Mouse (Mus musculus) thymus, postnatal 10 days (tissue): ENCODE results near the gene Akna.
A peak's percentile ranks its signal among the peaks of the same experiment; 100 is the strongest.

ENCODE experiments used
- DNase-seq, 2 experiments: peaks; one replicate each; pipeline ENCODE4 v3.0.0; 2021; ENCODE audit warnings: low spot score in 2 of 2

The Akna gene

GRCm38 (mm10) chr4:63403040-63403959 is at the start of gene Akna:
TSS of gene Akna (minus strand) at chr4:63403354.
- peak; percentile 84 for DNase-seq

GRCm38 (mm10) chr4:63452555-63452954 is 49.4 kb upstream of the Akna start:
- DNase-seq, result no peak

DNA sequence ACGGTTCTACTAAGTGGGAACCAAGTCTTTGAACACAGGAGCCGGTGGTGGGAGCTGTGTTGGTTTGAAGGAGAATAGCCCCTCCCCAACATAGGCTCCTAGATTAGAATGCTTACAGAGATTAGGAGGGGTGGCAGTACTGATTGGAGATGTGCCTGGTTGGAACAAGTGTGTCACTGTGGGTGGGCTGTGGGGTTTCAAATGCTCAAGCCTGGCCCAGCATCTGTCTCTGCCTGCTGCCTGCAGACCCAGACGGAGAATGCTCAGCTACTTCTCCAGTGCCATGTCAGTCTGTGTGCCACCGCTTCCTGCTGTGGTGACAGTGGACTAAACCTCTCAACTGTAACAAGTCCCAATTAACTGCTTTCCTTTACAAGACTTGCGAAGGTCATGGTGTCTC is 47.4 kb upstream of the Akna start:
- DNase-seq, result no peak

GRCm38 (mm10) chr4:63444362-63445066 is 41.4 kb upstream of the Akna start:
- no peak for DNase-seq

- DNase-seq, result no peak
These were observed 39.9 kb upstream of the Akna start for GRCm38 (mm10) chr4:63443101-63443500.

DNA sequence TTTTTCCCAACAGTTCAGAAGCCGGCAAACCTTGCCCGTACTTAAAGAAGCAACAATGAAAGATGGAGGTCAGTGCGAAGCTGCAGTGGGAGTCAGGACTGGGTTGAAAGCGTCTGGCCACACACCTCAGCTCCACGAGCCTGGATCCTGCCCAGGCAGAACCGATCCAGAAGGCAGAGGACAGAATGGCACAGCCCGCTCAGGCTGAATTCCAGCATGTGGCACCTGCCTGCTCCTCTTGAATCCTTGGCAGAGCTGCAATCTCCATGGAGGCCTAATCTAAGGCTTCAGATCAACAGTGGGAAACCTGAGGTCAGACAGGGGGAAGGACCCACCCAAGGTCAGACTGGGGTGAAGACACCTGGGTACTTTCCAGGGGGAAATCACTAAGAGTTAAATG is 38.5 kb upstream of the Akna start:
- no peak for DNase-seq

GRCm38 (mm10) chr4:63440262-63440661 is 37.1 kb upstream of the Akna start:
- DNase-seq, result no peak

- DNase-seq, result no peak
These were observed 34.8 kb upstream of the Akna start for GRCm38 (mm10) chr4:63437968-63438367.

GRCm38 (mm10) chr4:63437119-63437815 is 34.1 kb upstream of the Akna start:
- DNase-seq, result no peak

DNA sequence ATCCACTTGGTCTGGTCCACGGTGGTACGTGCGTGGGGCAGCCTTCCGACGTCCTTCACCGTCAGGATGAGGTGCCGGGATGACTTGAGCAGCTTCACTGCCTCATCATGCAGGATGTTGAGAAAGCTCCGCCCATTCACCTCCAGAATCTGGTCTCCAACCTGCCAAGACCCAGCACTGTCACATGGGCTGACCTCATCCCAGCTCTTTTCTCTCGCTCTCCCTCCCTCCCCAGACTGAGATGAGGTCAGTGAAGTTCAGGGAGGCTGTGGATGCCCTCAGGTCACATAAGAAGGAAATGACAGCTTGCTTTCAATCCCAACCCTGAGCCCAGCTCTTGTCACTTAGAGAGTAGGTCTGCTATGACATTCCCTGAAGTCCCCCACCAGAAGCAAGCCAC is 32.2 kb upstream of the Akna start:
- no peak for DNase-seq

GRCm38 (mm10) chr4:63431098-63431497 is 27.9 kb upstream of the Akna start:
- DNase-seq, result no peak

GRCm38 (mm10) chr4:63430357-63430756 is 27.2 kb upstream of the Akna start:
- DNase-seq, result no peak

GRCm38 (mm10) chr4:63426308-63426707 is 23.2 kb upstream of the Akna start:
- DNase-seq, result no peak

GRCm38 (mm10) chr4:63423811-63424210 is 20.7 kb upstream of the Akna start:
- no peak for DNase-seq

DNA sequence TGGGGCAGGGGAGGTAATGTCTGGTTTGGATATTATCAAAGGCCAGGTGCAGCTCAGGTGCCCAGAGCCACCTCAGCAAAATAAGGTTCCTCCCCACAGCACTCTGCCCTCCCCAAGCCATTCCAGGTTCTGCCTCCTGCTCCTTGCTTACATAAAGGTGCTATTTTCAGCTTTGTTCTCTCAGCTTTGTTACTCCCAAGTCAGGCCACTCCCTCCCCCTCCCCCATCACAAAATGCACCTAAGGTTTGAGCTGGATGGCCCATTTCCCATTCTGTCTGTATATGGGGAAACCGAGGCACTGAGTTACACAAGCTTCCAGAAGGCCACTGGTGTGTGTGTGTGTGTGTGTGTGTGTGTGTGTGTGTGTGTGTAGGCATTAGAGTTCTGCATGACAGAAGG is 20.1 kb upstream of the Akna start:
- DNase-seq, result no peak

DNA sequence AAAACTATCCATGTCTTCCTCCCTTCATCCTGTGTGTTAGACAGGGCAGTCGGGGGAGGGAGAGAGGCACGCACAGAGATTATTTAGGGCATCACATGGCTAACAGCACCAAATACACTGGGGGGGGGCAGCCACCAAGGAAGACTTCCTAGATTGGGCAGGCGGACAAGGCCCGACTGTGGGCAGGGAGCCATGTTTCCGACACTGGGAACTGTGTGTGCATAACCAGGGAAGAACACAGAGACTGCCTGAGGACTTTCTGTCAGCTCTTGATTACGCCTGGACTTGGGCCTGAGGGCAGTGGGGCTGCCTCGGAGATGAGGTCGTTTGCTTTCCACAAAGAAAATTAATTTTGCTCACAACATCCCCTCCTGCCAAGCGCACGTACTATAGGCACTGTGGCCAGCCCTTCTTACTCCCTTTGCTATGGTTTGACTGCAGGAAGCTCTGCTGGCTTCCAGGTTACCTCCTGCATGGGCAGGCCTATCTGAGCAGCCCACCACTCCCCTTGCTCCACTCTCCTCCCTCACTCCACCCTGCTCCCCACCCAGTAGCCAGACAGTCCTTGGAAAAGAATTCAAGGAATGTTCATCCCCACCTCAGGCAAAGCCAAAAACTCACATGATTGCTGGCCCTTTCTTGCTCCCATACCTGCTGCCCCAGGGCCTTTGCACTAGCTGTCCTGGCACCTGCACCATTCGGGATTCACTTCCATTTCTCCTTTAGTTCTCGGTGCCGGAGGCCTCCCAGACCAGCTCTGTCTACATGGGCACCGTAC is 17.2 kb upstream of the Akna start:
- DNase-seq, result no peak

GRCm38 (mm10) chr4:63418270-63418669 is 15.1 kb upstream of the Akna start:
- no peak for DNase-seq

DNA sequence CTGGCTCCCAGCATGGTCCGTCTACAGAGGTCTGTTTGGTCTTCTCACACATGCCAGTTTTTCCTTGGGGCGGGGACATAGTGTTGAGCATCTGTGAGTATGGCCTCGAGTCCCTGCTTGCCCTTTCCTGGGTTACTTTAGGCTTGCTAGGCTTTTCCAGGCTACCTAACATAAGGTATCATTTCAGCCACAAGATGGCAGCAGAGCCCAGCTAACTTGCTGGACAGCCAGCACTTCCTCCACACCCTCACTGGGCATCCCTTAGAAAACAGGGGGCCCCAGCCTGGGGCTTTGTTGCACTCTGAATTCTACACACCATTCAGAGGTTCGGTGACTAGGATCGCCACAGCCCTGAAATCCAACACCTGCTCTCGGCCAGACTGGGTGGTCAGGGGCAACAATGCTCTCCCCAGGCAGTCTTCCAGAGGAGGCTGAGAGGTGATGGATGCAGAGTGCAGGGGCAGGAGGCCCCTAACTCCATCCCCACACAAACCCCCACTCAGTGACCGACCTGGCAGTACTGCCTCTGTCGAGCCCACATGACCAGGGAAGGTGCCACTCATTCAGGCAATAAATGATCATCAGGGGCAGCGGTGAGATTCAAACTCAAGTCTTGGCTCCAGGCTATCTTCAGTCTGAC is 14.3 kb upstream of the Akna start:
- peak; percentile 48 to 88 for DNase-seq

GRCm38 (mm10) chr4:63414951-63415350 is 11.8 kb upstream of the Akna start:
- DNase-seq, result peak in 1 of 2 experiments; percentile 28

GRCm38 (mm10) chr4:63411222-63411621 is 8.1 kb upstream of the Akna start:
- DNase-seq, result no peak

- peak; percentile 95 to 96 for DNase-seq
These were observed 7.4 kb upstream of the Akna start for GRCm38 (mm10) chr4:63410583-63410934.
